Mouse (Mus musculus): ENCODE measurements around the gene Mapk1. TPM values are rescaled to one million over a fixed set of nuclear protein-coding genes. Genes with fewer than 3 reads are reported as not detected.

Gene Mapk1
- total and polyA plus RNA-seq, 3 experiments, result 162 to 317 (median 244) TPM

DNA sequence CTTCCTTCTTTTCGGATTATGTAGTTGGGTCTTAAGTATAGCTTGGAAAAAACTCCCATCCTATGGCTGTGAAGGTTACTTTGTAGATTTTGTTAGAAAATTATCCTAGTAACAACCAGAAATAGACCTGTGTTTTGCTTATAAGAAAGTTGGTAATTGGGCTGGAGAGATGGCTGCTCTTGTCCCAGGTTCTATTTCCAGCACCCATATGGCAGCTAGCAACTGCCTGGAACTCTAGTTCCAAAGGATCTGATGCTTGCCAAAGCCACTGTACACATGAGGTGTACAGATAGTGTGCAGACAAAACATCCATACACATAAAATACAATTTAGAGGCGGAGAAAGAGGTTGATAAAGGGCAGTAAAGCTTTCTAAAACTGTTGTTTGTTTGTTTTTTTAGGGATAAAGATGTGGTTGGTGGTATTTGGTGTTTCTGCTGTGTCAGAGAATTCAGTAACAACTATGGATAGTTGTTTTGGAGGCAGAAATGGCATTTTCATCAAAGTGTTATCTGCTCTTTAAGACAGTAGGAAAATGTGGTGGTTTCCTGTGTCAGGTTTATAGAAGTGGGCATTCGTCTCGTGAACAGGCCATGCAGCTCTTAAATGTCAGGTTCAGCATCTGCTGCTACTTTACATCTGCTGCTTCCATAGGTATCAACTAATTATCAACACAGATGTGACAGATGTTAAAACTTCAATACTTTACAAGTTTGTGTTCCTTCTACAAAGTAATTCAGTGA is 32.1 kb downstream of the Mapk1 start:
- H3K4me3 ChIP-seq (replicated peaks in 1 of 3; ENCODE audit: low read depth in 2 of 3, low read length in 2 of 3, poor library complexity in 1 of 3), result no peak overlapping the region
- dilution Hi-C loops (cut with MboI; ENCODE audit: extremely low pct_ligation_motif_present, extremely low pct_unique_long_range_greater_than_20kb, low sequenced_read_pairs) (no loop called here), in situ Hi-C loops (cut with MboI; ENCODE audit: low pct_ligation_motif_present, low pct_unique_long_range_greater_than_20kb, low sequenced_read_pairs) (no loop called here)
- TF ChIP-seq MAX (IDR thresholded peaks at IDR 0.05; ENCODE audit: low read length) (no peak), MYC (IDR thresholded peaks at IDR 0.05; ENCODE audit: low read depth, low read length) (no peak), MAFK (IDR thresholded peaks at IDR 0.05; ENCODE audit: insufficient replicate concordance, low read length) (no peak), ZMIZ1 (IDR thresholded peaks at IDR 0.05; ENCODE audit: low read depth, low read length) (no peak), TCF12 (IDR thresholded peaks at IDR 0.05; ENCODE audit: low read depth, low read length) (no peak), POLR2AphosphoS2 (IDR thresholded peaks at IDR 0.05; ENCODE audit: low read depth, low read length) (no peak), MEF2A (IDR thresholded peaks at IDR 0.05; ENCODE audit: borderline replicate concordance, low read depth, low read length) (no peak), TBP (conservative IDR thresholded peaks at IDR 0.05; ENCODE audit: low read depth, low read length) (no peak)
- H3K4me2 ChIP-seq (ENCODE audit: insufficient read depth, low read depth, poor library complexity, severe bottlenecking), result no peak overlapping the region
- no peak for DNase-seq (ENCODE audit: extremely low read depth)
- no peaks in the 10 kb centered on the region for H3K27me3 ChIP-seq (replicated peaks)
- H3K9me3 ChIP-seq (replicated peaks; ENCODE audit: low read length), result no peaks in the 10 kb centered on the region
- H3K4me1 ChIP-seq (ENCODE audit: control insufficient read depth in 1 of 2, insufficient read depth in 2 of 2), result peaks cover 2 to 47% of the 10 kb centered on the region in 2 experiments; a peak in 2 of 4 replicates
- H3K36me3 ChIP-seq (replicated peaks in 1 of 2; ENCODE audit: control insufficient read depth in 1 of 2, insufficient read depth in 1 of 2, low read length in 1 of 2), result peaks cover 35 to 79% of the 10 kb centered on the region in 2 experiments
- peaks cover 71% of the 10 kb centered on the region for H3K79me2 ChIP-seq (replicated peaks; ENCODE audit: control insufficient read depth, extremely low read depth, insufficient read depth, poor library complexity, severe bottlenecking)
- no peak overlapping the region for H3K27ac ChIP-seq (ENCODE audit: insufficient read depth, low read depth)
- no peak overlapping the region for H3K9ac ChIP-seq (ENCODE audit: insufficient read depth, low read depth)

- Histone ChIP-seq H3K27me3 (replicated peaks) (no peaks in the 10 kb centered on the region), H3K9me3 (replicated peaks; ENCODE audit: low read length) (no peaks in the 10 kb centered on the region), H3K4me1 (ENCODE audit: control insufficient read depth in 1 of 2, insufficient read depth in 2 of 2) (peaks cover 2 to 47% of the 10 kb centered on the region in 2 experiments; a peak in 2 of 4 replicates), H3K79me2 (replicated peaks; ENCODE audit: control insufficient read depth, extremely low read depth, insufficient read depth, poor library complexity, severe bottlenecking) (peaks cover 74% of the 10 kb centered on the region), H3K27ac (ENCODE audit: insufficient read depth, low read depth) (no peak overlapping the region), H3K4me3 (replicated peaks in 1 of 3; ENCODE audit: low read depth in 2 of 3, low read length in 2 of 3, poor library complexity in 1 of 3) (no peak overlapping the region), H3K9ac (ENCODE audit: insufficient read depth, low read depth) (no peak overlapping the region), H3K4me2 (ENCODE audit: insufficient read depth, low read depth, poor library complexity, severe bottlenecking) (no peak overlapping the region), H3K36me3 (replicated peaks in 1 of 2; ENCODE audit: control insufficient read depth in 1 of 2, insufficient read depth in 1 of 2, low read length in 1 of 2) (peaks cover 39 to 85% of the 10 kb centered on the region in 2 experiments)
- no peak for DNase-seq (ENCODE audit: extremely low read depth)
- dilution Hi-C loops (cut with MboI; ENCODE audit: extremely low pct_ligation_motif_present, extremely low pct_unique_long_range_greater_than_20kb, low sequenced_read_pairs), result no loop called here
- in situ Hi-C loops (cut with MboI; ENCODE audit: low pct_ligation_motif_present, low pct_unique_long_range_greater_than_20kb, low sequenced_read_pairs), result no loop called here
- TF ChIP-seq UBTF (IDR thresholded peaks at IDR 0.05; ENCODE audit: low read depth, low read length) (no peak), SIN3A (IDR thresholded peaks at IDR 0.05; ENCODE audit: low read length) (no peak), ZNF384 (IDR thresholded peaks at IDR 0.05; ENCODE audit: low read depth, low read length) (no peak), ETS1 (conservative IDR thresholded peaks at IDR 0.05; ENCODE audit: low read depth, low read length) (no peak), JUND (conservative IDR thresholded peaks at IDR 0.05; ENCODE audit: low read depth, low read length) (no peak), HCFC1 (IDR thresholded peaks at IDR 0.05; ENCODE audit: low read depth, low read length) (no peak), KAT2A (IDR thresholded peaks at IDR 0.05; ENCODE audit: insufficient replicate concordance, low read length) (no peak), MAFK (IDR thresholded peaks at IDR 0.05; ENCODE audit: insufficient replicate concordance, low read length) (no peak), POLR2A (IDR thresholded peaks at IDR 0.05; ENCODE audit: low read depth, low read length) (no peak), CTCF (conservative IDR thresholded peaks at IDR 0.05 in 1 of 2, IDR thresholded peaks at IDR 0.05 in 1 of 2; ENCODE audit: low read depth in 2 of 2, low read length in 2 of 2) (no peak)
Measured at GRCm38 (mm10) chr16:17015853-17016230, 32.7 kb downstream of the Mapk1 start.
